Mouse (Mus musculus) intestine, postnatal 0 days (tissue): Measurements from ENCODE around the gene Tspan32. TPM values are rescaled to one million over a fixed set of nuclear protein-coding genes. Genes with fewer than 3 reads are reported as not detected.

Source experiments
- ATAC-seq: fragments of 200-750 bp; cut with Nextera tagmentation; 2 replicates; pipeline ENCODE4 v1.8.0; 2017; ENCODE audit warnings: mild to moderate bottlenecking, moderate TSS enrichment, moderate library complexity
- H3K27ac ChIP-seq: fragments of 300-500 bp; sonication (generic); 2 replicates; pipeline ENCODE4 v1.5.1; 2014; ENCODE audit warnings: mild to moderate bottlenecking, low read depth, low read length, moderate library complexity
- H3K27me3 ChIP-seq: fragments of 300-500 bp; sonication (generic); replicated peaks from 2 replicates; pipeline ENCODE4 v1.6.1; 2014; ENCODE audit warnings: low read length, mixed read lengths; ENCODE audit not compliant: control insufficient read depth, insufficient read depth
- H3K36me3 ChIP-seq: fragments of 300-500 bp; sonication (generic); 2 replicates; pipeline ENCODE4 v1.6.1; 2014; ENCODE audit warnings: mild to moderate bottlenecking, moderate library complexity; ENCODE audit not compliant: control insufficient read depth, insufficient read depth
- H3K4me1 ChIP-seq: fragments of 300-500 bp; sonication (generic); replicated peaks from 2 replicates; pipeline ENCODE4 v1.6.1; 2014; ENCODE audit warnings: antibody characterized with exemption, low read length, mixed read lengths; ENCODE audit not compliant: control insufficient read depth, insufficient read depth
- H3K4me2 ChIP-seq: fragments of 300-500 bp; sonication (generic); replicated peaks from 2 replicates; pipeline ENCODE4 v1.6.1; 2014; ENCODE audit warnings: low read depth, mild to moderate bottlenecking, moderate library complexity
- H3K4me3 ChIP-seq: fragments of 300-500 bp; sonication (generic); 2 replicates; pipeline ENCODE4 v1.5.1; 2014; ENCODE audit warnings: low read depth, low read length
- H3K9ac ChIP-seq: fragments of 300-500 bp; sonication (generic); 2 replicates; pipeline ENCODE4 v1.6.1; 2014; ENCODE audit warnings: mild to moderate bottlenecking, low read depth, low read length
- H3K9me3 ChIP-seq: fragments of 300-500 bp; sonication (generic); 2 replicates; pipeline ENCODE4 v1.6.1; 2016; ENCODE audit warnings: mixed run types; ENCODE audit not compliant: control insufficient read depth
- CTCF ChIP-seq: sonication (generic); IDR thresholded peaks from 2 replicates; pipeline ENCODE4 v1.5.1; 2016; ENCODE audit warnings: low read depth, mild to moderate bottlenecking, control low read depth, antibody characterized with exemption, moderate library complexity
- WGBS: fragments of 180-500 bp; shearing (Covaris S2); extraction: QIAGEN DNeasy Blood & Tissue Kit; methylation state at CpG from one replicate; pipeline ENCODE4 v1.1.7; 2014; 5-methylcytosine and 5-hydroxymethylcytosine counted together
- polyA plus RNA-seq: library from polyadenylated mRNA; unstranded; fragments of >200 nt; fragmentation: Nextera tagmentation; extraction: Ambion mirVana; gene quantifications from 2 replicates; pipeline ENCODE4 v1.2.1, GENCODE M21; 2015

Tspan32 gene
- polyA plus RNA-seq, 1 experiment from 2014 or later = 0.74 TPM

DNA sequence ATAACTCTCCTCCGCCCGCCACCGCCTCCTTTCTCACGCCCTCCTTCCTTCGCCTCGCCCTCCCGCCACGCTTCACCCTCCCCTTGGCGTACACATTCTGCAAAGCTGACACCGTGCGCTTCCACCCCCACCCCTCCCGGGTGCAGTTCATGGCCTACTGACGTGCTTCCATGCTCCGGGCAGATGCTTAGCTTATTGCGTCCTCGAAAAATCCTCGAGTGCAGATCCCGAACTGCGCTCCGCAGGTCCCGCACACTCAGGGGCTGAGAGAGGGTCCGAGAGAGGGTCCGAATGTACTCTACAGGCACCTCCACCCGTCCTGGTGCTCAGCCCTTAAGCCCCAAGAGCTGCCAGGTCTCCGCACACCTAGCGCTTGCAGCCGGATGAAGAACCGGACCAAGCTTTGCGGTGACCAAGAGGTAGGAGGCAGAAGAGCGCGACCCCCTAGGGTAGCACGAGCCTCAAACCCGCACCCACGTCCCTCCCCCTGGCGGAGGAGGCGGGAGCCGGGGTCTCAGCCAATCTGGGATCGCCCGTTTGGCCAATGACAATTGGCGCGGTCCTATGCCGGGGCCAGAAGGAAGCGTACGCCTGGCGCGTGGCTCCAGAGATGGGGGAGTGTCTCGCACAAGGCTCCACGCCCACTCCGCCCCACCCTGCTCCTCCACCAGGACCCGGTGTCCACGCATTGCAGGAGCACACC is 35.9 kb upstream of the Tspan32 start, which contains the start of gene Ascl2:
TSS of gene Ascl2 (minus strand) at position 456 of the 703 bp plus-strand sequence.
- Histone ChIP-seq H3K27ac (no peak within 1 kb of the TSS), H3K4me2 (peak within 1 kb of the TSS; percentile 89), H3K4me3 (peak within 1 kb of the TSS; percentile 39), H3K4me1 (peaks cover 4% of the 10 kb centered on the region; the same call in 1 of the 2 replicates), H3K9ac (no peak within 1 kb of the TSS), H3K36me3 (no peaks in the 10 kb centered on the region), H3K27me3 (peaks cover 47% of the 10 kb centered on the region), H3K9me3 (no peaks in the 10 kb centered on the region)
- no peak for TF ChIP-seq CTCF
- ATAC-seq = peak; percentile 33
- 1% methylated on average over 51 of the region's 51 CpGs for WGBS

DNA sequence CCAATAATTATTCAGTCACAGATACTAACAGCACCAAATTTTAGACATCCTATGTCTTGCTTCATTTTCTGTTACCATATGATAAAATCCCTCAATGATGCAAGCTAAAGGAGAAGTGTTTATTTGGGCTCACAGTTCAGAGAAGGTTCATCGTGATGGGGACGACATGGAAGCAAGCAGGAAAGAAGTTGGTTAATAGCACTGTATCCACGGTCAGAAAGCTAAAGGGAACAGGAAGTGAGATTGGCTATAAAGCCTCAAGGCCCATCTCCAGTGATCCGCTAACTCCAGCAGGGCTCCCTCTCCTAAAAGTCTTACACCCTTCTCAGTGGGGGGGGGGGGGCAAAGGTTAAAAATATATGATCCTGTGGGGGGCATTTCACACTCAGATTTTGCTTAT is 22.9 kb upstream of the Tspan32 start:
- TF ChIP-seq CTCF = no peak
- Histone ChIP-seq H3K27me3 (no peaks in the 10 kb centered on the region), H3K9me3 (no peaks in the 10 kb centered on the region), H3K4me2 (no peak overlapping the region), H3K9ac (no peak overlapping the region), H3K27ac (no peak overlapping the region), H3K4me1 (no peaks in the 10 kb centered on the region), H3K36me3 (no peaks in the 10 kb centered on the region), H3K4me3 (no peak overlapping the region)
- WGBS = 63% methylated on average over 4 of the region's 4 CpGs
- no peak for ATAC-seq

DNA sequence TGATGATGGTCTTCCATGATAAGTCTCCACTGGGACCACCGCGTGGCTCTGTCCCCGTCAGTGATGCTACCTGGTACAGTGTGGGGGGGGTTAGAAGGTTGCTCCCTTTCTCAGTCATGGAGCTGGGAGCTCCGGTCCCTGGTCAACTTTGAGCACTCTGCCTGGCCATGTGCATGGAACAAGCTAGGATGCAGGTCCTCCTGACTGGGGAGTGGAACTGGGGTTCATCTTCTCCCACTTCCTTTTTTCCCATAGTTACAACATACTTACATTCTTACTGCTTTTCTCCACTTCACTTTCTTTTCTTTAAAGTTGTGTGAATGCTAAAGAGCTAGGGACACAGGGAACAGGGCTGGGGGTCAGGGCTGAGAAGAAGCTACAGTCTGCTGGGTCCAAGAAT is 19.7 kb upstream of the Tspan32 start:
- ATAC-seq = no peak

DNA sequence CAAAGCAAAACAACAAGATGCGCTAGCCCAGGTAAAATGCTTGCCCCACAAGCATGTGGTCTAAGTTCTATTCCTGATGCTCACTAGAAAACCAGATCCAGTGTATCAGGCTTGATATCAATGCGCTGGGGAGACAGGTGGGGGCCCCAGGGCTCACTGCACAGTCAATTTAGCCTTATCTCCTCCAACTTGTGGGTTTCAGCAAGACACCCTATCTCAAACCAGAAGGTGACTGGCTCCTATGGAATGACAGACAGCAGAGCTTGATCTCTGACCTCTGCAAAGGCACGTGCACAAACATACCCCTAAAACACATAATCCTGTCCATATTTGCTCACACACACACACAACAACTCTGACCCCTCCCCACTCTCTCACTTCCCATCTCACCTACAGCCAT is 17.1 kb upstream of the Tspan32 start:
- no peak overlapping the region for H3K4me2 ChIP-seq
- no peak overlapping the region for H3K4me3 ChIP-seq
- H3K27ac ChIP-seq = no peak overlapping the region
- no peak overlapping the region for H3K9ac ChIP-seq
- no peaks in the 10 kb centered on the region for H3K9me3 ChIP-seq
- no peak for ATAC-seq
- no peaks in the 10 kb centered on the region for H3K4me1 ChIP-seq
- 61% methylated on average over 3 of the region's 3 CpGs for WGBS
- H3K36me3 ChIP-seq = no peaks in the 10 kb centered on the region
- TF ChIP-seq CTCF = no peak
- no peaks in the 10 kb centered on the region for H3K27me3 ChIP-seq

More for the DNA sequence above, 19.7 kb upstream of the Tspan32 start:
- no peak overlapping the region for H3K27ac ChIP-seq
- WGBS = 93% methylated on average over 4 of the region's 4 CpGs
- H3K4me2 ChIP-seq = no peak overlapping the region
- H3K36me3 ChIP-seq = no peaks in the 10 kb centered on the region
- no peaks in the 10 kb centered on the region for H3K4me1 ChIP-seq
- H3K9ac ChIP-seq = no peak overlapping the region
- H3K27me3 ChIP-seq = no peaks in the 10 kb centered on the region
- no peak overlapping the region for H3K4me3 ChIP-seq
- no peaks in the 10 kb centered on the region for H3K9me3 ChIP-seq
- TF ChIP-seq CTCF = no peak

DNA sequence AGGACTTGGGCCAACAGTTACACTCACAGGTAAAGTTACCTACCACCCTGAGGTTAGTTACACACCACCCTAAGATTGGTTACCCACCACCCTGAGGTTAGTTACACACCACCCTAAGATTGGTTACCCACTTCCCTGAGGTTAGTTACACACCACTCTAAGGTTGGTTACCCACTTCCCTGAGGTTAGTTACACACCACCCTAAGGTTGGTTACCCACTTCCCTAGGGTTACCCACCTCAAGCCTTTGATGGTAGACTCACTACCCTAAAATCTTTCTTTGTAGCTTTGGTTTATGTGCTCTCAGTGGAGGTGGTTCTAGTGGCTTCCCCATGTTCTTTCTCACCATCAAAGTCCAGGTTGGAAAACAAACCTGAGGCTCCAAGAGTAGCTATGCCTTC is 9.8 kb upstream of the Tspan32 start:
- Histone ChIP-seq H3K36me3 (no peaks in the 10 kb centered on the region), H3K27me3 (no peaks in the 10 kb centered on the region), H3K4me2 (no peak overlapping the region), H3K9ac (no peak overlapping the region), H3K4me3 (no peak overlapping the region), H3K27ac (no peak overlapping the region), H3K4me1 (no peaks in the 10 kb centered on the region), H3K9me3 (no peaks in the 10 kb centered on the region)
- no peak for TF ChIP-seq CTCF
- ATAC-seq = no peak

DNA sequence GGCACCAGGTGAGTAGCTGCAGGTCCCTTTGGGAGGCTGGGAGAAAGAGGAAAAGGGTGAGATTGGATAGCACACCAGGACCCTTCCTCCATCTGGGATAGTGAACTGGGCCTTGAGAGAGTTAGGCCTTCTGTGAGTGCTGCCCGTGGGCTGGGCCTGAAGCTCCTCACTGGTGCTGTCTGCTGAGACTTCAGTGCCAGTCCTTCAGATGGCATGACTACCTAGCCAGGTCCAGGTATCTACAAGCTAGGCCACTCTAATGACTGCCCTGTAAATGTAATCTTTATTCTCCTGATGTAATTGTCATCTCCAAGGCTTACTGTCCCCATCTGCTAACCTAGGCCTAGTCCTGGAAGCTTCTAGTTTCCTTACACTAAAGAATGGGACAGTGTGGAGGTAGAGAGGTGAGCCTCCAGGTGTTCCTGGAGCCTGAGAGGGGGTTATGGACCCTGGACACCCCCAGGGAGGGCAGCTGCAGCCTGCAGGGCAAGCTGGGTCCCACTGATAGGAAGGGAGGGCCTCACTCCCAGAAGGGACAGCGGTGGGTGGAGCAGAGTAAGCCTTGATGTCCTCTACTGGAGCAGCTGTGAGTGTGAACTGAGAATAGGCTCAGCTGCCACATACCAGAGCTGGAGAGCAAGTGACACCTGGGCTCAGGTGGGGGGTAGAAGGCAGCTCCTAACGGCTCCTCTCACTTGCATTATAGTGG is 9.1 kb upstream of the Tspan32 start:
- Histone ChIP-seq H3K36me3 (no peaks in the 10 kb centered on the region), H3K4me2 (no peak overlapping the region), H3K4me3 (no peak overlapping the region), H3K4me1 (no peaks in the 10 kb centered on the region), H3K9ac (no peak overlapping the region), H3K9me3 (no peaks in the 10 kb centered on the region), H3K27me3 (no peaks in the 10 kb centered on the region), H3K27ac (no peak overlapping the region)
- WGBS = 68% methylated on average over 3 of the region's 3 CpGs
- ATAC-seq = no peak
- no peak for TF ChIP-seq CTCF
